Mouse (Mus musculus) brain, embryonic 14.5 days (tissue): ENCODE data around the gene Mob1b. TPM values are rescaled to one million over a fixed set of nuclear protein-coding genes. Genes with fewer than 3 reads are reported as not detected.
A peak's percentile ranks its signal among the peaks of the same experiment; 100 is the strongest.
"Not testable (repeated sequence)": the region's sequence is repeated elsewhere in the genome, so short reads cannot be mapped to it uniquely, and the experiment has no call there.

Experiments used
- DNase-seq: peaks from one replicate; pipeline ENCODE4 v3.0.0-alpha.2; 2011; ENCODE audit warnings: low read depth
- CTCF ChIP-seq: fragments of 200-500 bp; IDR thresholded peaks from 2 replicates; pipeline ENCODE4 v1.5.1; 2012; ENCODE audit warnings: inconsistent platforms, mild to moderate bottlenecking, moderate library complexity, borderline replicate concordance; ENCODE audit not compliant: insufficient read depth, insufficient read length; ENCODE audit errors: extremely low read depth
- POLR2A ChIP-seq: fragments of 200-500 bp; IDR thresholded peaks from 2 replicates; pipeline ENCODE4 v1.6.1; 2012; ENCODE audit warnings: mild to moderate bottlenecking, inconsistent platforms, borderline replicate concordance; ENCODE audit not compliant: poor library complexity, insufficient read depth, insufficient read length, severe bottlenecking; ENCODE audit errors: extremely low read depth
- polyA plus RNA-seq: library from polyadenylated mRNA; depleted of rRNA; stranded (reverse); fragments of >200 nt; gene quantifications from 2 replicates; pipeline ENCODE4 v1.2.3, GENCODE M21; 2012

Mob1b gene
- polyA plus RNA-seq, 1 experiment: 16.6 TPM

DNA sequence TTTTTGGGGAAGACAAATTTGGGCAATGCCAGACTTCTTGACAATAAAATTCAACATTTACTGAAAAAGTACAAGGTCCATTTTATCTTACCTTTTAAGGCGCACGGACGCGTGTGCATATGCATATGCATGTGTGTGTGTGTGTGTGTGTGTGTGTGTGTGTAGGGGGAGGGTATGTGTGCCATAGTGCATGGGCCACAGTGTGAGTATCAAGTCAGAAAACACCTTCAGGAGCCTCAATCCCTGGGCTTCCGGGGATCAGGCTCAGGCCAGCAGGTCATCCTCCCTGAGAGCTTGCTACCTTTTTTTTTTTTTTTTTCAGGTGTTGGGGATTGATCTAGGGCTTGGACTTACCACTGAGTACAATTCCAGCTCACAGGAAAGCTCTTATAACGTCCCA is 8.3 kb upstream of the Mob1b start:
- no peak for TF ChIP-seq CTCF
- TF ChIP-seq POLR2A: no peak
- no peak for DNase-seq

DNA sequence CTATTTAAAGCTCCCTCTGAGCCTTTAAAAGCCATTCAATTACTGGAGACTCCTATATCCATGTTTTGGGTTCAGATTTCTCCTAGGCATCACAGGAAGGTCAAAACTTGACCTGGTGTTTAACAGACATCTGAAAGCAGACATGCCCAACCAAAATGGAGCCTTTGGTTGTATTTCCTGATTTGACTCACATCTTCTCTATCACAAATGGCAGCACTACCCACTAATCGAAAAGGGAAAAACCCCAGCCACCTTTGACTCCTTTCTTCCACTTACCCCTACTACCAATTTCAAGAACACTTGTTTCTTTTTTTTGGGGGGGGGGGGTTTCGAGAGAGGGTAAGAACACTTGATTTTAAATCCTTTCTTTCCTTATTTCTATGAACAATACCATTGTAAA is 3.7 kb upstream of the Mob1b start:
- DNase-seq: no peak
- TF ChIP-seq CTCF: no peak
- no peak for TF ChIP-seq POLR2A

DNA sequence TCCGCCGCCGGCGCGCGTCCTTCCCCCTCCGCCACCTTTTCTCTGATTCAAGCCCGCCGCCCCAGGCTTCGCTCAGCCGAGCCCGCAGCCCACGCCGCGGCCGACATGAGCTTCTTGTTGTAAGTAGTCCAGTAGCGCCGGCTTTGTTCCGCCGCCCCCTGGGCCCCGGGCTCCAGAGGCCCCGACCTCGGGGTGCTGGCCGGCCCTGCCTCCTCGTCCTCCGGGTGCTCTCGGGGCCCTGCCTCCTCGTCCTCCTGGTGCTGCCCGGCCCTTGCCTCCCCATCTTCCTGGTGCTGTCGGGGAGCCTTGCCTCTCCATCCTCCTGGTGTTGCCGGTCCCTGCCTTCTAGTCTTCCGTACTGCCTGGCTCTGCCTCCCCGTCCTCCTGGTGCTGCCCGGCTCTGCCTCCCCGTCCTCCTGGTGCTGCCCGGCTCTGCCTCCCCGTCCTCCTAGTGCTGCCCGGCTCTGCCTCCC is 384 bp downstream of the Mob1b start:
- DNase-seq: no peak
- TF ChIP-seq CTCF (no peak), POLR2A (no peak)

DNA sequence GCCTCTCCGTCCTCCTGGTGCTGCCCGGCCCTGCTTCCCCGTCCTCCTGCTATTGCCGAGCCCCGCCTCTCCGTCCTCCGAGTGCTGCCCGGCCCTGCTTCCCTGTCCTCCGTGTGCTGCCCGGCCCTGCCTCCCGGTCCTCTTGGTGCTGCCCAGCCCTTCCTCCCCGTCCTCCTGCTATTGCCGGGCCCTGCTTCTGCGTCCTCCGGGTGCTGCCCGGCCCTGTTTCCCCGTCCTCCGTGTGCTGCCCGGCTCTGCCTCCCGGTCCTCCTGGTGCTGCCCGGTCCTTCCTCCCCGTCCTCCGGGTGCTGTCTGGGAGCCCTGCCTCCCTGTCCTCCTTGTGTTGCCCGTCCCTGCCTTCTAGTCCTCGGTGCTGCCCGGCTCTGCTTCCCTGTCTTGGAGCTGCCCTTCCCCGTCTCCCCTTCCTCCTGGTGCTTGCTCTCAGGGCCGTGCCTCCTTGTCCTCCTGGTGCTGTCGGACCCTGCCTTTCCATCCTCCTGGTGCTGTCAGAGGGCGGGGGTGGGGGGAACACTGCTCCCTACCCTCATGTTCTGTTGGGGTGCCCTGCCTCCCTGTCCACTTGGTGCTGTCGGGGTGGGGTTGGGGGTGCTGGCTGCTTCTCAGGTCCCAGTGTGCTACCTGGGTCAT is 1.0 kb downstream of the Mob1b start:
- peak; percentile 58 for DNase-seq
- TF ChIP-seq POLR2A (no peak), CTCF (no peak)

DNA sequence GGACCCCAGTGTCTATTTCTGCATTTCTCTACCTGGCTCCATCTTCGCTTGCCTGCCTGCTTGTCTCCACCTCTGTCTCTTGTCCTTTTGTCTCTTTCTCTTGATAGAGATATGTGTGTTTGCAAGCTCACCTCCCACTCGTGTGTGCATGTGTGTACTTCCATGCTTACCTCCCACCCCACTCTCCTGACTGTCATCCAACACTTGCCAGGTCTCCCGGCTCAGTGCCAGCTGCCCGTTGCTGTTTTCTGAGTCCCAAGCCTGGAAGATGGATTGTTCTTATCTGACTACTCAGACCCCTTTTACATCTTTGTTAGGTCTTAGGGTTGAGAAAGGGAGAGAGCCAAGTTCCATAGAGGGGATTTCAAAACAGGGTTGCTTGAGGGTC is 1.6 kb downstream of the Mob1b start:
- peak; percentile 44 for DNase-seq

DNA sequence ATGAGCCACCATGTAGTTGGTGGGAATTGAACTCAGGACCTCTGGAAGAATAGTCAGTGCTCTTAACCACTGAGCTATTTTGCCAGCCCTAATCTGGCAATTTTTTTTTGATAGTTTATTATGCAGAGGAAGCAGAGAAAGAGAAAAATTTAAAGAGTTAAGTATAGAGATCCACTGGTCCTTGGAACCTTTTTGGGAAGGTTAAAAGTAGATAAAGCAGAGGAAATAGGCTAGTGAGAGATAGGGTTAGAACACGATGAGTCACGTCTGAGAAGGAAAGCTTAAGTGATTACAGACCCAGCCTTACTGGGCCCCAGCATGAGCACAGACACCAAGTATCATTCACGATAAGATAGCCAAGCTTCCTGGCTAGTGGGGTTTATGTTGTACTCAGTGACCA is 3.4 kb downstream of the Mob1b start:
- no peak for DNase-seq
- TF ChIP-seq CTCF (no peak), POLR2A (no peak)

More for the DNA sequence above, 1.6 kb downstream of the Mob1b start:
- TF ChIP-seq POLR2A: no peak
- no peak for TF ChIP-seq CTCF

DNA sequence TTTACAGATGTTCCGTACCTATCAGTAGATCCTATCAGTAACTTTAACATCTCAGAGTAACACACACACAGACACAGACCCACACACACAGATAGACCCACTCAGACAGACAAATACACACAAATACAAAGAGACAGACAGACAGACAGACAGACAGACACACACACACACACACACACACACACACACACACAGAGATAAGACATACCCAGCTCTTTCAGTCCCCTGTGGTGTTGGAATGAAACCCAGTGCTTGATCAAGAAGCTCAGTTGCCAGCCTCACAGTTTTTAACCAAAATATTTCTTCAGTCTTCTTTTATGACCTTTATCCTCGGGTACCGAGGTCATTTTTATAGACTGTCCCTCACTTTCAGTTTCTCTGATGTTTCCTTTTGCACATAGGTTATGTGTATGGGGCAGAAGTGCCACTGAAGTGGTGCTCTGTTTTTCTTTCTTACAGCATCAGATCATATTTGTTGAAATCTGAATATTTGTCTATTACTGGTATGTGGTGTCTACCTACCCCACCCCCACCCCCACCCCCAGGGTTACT is 7.0 kb downstream of the Mob1b start:
- no peak for TF ChIP-seq CTCF
- no peak for TF ChIP-seq POLR2A
- no peak for DNase-seq

DNA sequence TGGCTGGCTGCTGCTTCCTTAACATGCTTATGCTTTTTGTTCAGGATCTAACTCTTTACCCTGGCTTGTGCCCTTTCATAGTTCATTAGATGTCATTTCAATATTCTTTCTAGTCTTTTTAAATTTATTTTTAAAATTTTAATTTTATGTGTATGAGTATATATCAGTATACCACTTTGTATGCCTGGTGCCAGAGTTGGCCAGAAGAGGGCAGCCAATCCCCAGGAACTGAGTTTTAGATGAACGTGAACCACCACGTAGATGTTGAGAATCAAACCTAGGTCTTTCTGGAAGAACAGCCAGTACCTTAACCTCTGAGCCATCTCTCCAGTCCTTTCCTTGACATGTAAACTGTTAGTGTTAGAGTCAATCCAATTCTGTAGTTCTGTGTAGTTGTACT is 14.1 kb downstream of the Mob1b start:
- TF ChIP-seq POLR2A (no peak), CTCF (peak; percentile 19; the same call in 1 of the 2 replicates)
- DNase-seq: no peak

DNA sequence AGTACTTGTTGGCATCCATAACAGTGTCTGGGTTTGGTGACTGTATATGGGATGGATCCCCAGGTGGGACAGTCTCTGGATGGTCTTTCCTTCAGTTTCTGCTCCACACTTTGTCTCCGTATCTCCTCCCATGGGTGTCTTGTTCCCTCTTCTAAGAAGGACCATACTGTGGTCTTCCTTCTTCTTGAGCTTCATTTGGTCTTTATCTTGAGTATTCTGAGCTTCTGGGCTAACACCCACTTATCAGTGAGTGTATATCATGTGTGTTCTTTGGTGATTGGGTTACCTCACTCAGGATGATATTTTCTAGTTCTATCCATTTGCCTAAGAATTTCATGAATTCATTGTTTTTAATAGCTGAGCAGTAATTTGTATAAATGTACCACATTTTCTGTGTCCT is 20.4 kb downstream of the Mob1b start:
- not testable (repeated sequence) for DNase-seq

DNA sequence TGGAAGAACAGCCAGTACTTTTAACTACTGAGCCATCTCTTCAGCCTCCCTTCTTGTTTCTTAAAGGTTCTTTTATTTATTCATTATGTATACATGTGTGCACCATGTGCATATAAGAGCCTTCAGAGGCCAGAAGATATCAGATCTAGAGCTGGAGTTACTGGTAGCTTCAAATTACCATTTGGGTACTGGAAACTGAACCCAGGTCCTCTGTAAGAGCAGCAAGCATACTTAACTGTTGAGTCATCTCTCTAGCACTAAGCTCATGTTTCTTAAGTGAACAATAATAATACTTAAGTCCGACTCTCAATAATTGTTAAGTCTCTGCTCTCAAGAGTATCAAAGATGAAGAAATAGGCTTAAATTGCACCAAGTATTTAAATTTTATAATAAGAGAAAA is 27.1 kb downstream of the Mob1b start:
- TF ChIP-seq POLR2A: no peak
- TF ChIP-seq CTCF: no peak

DNA sequence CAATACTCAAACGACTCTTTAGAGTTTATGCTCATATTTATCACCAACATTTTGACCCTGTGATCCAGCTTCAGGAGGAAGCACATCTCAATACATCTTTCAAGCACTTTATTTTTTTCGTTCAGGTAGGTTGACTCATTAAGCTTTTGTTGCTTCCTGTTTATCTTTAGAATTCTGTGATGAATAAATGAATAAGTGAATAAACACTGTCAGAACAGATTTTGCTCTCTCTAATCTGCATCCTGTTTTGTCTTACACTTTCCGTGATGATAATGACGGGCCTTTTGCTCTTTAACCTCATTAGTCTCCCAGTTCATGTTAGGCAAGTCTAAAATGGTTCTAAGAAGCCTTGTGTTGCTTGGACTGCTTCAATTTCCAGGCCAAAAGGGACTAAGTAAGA is 32.5 kb downstream of the Mob1b start:
- DNase-seq: no peak
- TF ChIP-seq CTCF: no peak

More for the DNA sequence above, 27.1 kb downstream of the Mob1b start:
- no peak for DNase-seq

DNA sequence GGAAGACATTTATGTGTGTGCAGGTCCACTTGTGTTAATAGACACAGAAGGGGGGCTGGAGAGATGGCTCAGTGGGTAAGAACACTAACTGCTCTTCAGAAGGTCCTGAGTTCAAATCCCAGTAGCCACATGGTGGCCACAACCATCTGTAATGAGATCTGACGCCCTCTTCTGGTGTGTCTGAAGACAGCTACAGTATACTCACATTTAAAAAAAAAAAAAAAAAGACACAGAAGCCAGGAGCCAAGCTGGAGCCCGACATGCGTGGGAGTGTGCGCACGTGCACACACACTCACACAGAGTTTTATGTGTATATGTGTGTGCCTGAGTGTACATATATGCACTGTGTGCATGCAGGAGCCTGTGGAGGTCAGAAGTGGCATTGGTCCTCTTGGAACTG is 42.0 kb downstream of the Mob1b start:
- no peak for DNase-seq
- TF ChIP-seq POLR2A (no peak), CTCF (no peak)
